Mouse (Mus musculus): ENCODE data around the gene Pabpn1l.
"Not testable (repeated sequence)": the region's sequence is repeated elsewhere in the genome, so short reads cannot be mapped to it uniquely, and the experiment has no call there.

Pabpn1l gene

GRCm38 (mm10) chr8:122646337-122646736, 23.8 kb upstream of the Pabpn1l start:
- DNase-seq: no peak

GRCm38 (mm10) chr8:122644175-122644954, 21.8 kb upstream of the Pabpn1l start:
- DNase-seq: no peak

DNA sequence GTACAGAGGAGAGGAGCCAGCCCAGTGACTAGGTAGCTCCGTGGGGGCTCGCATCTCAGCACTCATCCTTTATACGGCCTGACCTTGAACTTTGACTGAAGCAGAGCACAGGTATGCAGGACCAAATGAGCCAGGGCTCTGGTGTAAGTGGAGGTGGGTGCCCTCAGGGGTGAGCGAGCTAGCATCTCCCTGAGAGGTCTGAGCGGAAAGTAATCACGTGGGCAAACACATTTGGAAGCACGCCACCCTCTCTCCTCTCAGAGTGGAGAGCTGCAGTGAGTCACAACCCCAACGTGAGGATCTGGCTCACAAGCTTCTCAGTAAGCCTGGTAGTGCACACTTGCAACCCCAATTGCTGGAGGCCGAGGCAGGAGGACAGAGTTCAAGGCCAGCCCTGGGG, 19.5 kb upstream of the Pabpn1l start:
- no peak for DNase-seq

- DNase-seq: no peak
Measured at GRCm38 (mm10) chr8:122641406-122641805, 18.9 kb upstream of the Pabpn1l start.

DNA sequence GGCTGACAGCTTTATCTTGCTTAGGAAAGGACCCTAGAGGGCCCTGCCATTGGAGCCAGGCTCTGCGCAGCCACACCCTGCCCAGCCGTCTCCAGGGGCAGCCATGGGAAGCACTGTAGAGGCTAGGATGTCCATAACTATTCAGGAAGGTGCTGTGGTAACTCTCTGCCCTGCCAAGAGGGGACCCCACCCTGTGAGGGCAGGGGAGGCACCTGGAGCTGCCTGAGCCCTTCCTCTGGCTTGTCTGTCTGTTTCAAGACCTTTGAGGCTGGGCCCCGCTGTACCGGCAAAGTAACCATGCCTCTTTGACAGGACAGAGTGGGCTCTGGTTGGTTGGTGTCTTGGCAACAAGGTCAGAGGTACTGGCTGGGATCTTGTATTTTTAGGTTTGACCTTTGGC, 18.3 kb upstream of the Pabpn1l start:
- no peak for DNase-seq

DNA sequence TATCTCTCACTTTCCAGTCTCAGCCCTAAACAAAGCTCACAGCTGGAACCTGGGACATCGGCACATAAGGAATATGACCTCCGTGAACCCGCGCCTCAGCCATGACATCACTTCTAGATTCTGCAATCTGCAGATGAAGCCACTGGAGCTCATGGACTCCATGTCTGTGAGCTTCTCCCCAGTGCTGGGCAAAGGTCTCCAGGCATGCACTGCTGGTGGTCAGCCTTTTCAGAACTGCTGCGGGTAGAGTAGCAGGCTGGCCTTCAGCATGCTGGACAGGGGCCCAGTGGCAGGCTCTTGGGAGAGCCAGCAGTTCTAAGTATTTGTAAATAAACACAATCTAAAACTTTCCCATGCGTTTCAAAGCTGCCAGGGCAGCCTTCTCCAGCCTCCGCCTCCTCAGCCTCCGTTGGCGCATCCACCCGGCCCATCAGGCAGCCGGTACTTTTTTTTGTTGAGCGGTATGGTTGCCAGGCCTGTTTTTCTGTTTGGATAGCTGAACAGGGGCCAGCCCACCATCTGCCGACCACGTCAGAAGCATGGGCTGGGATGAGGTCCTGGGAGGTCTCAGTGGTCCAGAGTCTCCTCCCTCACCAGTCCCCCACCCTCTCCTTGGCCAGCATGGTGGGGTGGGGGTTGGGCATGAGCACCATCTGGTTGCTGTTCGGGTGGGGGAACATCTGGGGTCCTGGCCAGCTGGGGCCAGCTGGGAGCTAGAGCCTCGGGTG, 17.1 kb upstream of the Pabpn1l start:
- no peak for DNase-seq

DNA sequence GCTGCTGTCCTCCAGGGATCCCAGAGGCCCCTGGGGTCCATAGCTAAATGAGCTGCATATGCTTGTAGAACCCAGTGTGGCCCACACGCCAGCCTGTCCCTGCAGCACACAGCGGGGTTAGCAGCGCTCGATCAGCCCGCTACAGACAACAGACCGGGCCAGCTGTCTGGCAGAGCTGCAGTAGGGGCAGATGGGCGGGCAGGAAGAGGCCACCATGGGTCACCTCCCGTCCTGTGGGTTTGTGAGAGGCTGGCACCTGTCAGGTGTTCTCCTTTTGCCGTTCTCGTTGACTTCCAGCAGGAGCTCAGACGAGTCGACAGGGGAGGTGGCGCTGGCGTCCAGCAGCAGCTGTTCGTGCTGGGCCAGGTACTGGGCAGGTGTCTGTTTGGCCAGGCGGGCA, 16.1 kb upstream of the Pabpn1l start:
- no peak for DNase-seq

DNA sequence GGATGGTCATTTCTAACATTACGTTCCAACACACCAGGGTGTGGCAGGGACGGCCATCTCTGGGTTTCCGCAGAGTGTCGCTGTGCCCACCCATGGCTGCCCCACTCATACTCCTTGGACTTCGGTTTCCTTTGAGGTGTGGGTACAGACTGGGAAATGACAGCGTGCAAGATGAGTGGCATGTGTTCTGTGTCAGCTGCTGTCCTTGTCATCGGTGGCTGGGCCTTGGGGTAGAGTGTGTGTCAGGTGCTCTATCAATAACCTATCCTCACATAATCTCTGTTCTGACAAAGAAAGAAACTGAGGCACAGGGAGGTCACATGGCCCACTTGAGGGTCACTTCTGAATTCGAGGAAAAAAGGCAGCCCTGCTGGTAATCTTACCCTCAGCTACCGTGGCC, 14.7 kb upstream of the Pabpn1l start:
- no peak for DNase-seq

GRCm38 (mm10) chr8:122636803-122637175, 14.2 kb upstream of the Pabpn1l start:
- no peak for DNase-seq

DNA sequence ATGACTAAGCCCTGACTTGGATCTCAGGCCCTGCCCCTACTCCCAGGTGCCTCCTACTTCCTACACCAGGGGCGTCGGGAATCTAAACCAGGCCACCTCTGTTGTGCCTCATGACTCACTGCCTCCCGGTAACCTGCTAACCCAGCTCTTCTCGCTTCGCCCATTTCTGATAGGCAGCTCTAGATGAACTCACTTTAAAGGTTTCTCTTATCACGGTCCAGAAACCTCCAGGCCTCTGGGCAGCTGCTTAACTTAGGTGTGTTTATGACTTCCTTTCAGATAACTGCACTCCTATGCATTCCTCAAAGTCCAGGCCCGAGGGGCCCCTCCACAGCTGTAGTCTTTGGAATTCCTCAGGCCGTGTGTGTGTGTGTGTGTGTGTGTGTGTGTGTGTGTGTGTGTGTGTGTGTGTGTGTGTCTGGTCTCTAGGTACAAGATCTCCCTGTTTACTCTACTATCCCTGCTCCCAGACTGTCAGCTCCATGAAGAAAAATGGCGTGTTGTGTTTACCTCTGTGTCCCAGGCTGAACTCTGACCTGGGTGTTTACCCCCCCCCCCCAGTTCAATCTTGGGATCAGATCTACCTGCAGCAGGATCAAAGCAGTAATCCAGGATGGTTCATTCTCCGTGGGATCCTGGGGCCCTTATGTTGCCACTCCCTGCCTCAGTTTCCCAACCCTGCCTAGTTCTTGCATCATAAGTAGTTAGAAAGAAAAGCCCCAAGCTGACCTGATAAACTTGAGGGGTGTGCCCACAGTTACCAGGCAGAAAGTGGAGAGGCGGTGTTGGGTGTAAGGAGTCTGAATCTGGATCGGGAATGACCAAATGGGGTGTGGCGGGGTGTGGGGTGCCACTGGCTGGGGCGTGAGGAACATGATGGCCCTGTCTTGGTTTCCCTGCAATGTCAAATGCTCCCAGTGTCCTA, 13.6 kb upstream of the Pabpn1l start:
- no peak for DNase-seq

DNA sequence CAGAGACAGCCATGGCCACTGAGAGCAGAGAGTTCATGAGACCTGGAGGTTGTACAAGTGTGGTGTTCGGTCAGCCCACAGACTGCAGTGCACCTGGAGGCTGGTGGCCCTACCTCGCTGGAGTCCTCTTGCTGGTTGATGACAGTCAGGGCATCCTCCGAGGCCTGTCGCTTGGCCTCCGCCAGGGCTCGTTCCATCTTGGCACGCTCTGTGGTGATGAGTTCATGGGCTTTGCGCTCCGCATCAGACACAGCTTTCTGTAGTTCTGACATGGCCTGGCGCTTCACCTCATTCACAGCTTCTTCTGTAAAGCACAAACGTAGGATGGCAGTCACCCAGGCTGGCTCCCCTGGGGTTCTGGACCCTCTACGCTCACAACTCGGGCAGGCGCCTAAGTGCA, 10.7 kb upstream of the Pabpn1l start:
- no peak for DNase-seq

- DNase-seq: not testable (repeated sequence)
Measured at GRCm38 (mm10) chr8:122632134-122632533, 9.6 kb upstream of the Pabpn1l start.

DNA sequence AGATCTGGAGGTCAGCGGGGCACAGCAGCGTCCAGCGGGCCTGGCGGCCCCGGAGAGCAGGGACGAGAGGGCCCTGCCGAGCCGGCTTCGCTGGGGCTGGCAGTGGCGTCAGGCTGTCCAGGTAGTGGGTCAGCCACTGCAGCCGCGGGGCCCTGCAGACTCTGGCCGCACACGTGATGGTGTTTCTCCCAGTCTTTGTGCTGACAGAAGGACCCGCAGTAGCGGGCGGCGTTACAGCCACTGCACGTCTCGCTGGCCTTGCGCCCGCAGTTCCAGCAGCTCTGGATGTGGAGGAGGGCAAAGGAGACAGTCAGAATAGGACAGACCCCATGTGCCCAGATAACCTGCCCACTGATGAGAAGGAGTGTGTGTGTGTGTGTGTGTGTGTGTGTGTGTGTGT, 8.2 kb upstream of the Pabpn1l start:
- no peak for DNase-seq

GRCm38 (mm10) chr8:122629388-122629787, 6.8 kb upstream of the Pabpn1l start:
- no peak for DNase-seq

DNA sequence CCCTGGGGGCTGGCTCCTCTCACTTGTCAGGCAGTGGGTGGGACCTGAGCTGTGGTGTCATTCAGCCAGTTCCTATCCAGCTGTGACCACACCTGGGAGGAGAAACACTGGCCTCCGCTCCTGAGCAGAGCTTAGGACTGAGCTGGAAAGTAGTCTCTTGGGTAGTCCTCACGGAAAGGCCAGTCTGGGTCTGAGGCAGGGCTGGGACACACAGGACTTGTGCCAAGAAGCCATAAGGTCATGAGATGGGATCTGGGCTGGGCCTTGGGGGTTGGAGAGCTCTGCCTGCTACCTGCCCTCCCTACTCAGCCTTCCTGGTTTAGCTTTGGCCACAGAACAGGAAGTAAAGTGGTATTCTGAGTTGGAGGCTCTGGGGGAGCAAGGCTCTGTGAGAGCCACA, 4.4 kb upstream of the Pabpn1l start:
- DNase-seq: no peak

DNA sequence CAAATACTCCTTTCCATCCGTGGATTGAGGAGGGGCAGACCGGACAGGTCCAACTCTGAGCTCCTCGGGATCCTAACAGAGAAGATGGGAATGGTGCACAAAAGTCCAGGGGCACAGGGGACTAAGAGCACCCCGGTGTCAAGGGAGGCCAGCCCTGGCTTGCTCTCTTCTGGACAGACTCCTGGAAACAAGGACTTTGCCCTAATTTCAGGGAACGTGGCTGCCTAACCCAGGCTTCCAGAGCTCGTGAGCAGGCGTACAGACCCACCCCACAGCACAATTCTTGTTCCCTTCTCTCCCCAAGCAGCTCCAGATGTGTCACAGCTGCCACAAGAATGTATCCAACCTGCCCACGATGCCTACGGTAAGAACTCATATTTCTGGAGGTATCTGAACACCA, 3.3 kb upstream of the Pabpn1l start:
- DNase-seq: no peak

DNA sequence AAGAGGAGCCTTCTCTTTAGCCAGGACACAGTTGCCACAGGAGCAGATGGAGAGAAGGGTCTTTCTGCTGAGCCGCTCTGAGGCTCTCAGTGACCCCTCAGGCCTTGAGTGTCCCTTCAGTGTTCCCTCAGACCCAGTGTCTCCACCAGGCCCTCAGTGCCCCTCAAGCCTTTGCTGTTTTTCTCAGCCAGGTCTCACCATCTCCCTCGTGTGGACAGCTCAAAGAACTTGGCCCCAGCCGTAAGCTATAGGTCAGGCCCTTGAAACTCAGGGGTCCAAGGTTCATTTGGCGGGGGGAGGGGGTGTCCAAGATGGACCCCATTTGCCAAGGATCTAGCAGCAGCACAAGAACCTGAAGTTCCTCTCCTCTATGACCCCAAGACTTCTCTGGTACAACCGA, 2.1 kb upstream of the Pabpn1l start:
- no peak for DNase-seq

DNA sequence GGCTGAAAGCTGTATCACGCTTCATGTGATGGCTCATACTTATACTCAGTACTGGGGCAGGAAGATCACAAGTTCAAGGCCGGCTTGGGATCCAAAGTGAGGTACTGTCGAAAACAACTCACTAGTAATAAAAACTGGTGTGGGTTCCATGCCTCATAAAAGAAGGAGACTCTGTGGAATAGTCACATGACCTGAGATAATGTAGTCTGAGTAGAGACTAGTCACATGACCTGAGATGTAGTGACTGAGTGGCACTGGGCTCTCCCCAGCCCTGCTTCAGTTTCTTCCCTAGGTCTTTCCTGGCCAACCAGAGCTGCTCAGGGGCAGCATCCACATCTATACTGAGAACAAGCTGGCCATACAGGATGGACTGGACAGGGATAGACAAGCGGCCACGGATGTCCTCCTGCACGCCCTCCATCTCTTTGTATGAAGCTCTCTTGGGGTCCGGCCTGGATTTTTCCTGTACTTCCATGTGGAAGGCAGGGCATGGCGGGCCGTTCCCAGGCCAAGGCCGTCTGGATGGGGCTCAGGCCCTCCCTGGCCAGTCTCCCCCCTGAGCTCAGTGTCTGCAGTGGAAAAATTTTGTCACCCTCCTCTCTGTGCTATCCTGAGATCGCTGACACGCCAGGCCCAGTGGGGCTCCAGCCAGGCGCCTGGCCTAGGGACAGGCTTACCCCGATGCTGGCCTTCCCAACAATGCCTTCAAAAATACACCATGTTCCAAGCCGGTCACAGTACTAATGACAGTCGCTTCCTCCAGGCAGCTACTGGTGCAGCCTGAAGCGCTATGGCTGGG, 1.5 kb upstream of the Pabpn1l start:
- DNase-seq: no peak

GRCm38 (mm10) chr8:122620446-122620845, 2.1 kb downstream of the Pabpn1l start:
- no peak for DNase-seq

- DNase-seq: no peak
Measured at GRCm38 (mm10) chr8:122618660-122619378, 3.7 kb downstream of the Pabpn1l start.

DNA sequence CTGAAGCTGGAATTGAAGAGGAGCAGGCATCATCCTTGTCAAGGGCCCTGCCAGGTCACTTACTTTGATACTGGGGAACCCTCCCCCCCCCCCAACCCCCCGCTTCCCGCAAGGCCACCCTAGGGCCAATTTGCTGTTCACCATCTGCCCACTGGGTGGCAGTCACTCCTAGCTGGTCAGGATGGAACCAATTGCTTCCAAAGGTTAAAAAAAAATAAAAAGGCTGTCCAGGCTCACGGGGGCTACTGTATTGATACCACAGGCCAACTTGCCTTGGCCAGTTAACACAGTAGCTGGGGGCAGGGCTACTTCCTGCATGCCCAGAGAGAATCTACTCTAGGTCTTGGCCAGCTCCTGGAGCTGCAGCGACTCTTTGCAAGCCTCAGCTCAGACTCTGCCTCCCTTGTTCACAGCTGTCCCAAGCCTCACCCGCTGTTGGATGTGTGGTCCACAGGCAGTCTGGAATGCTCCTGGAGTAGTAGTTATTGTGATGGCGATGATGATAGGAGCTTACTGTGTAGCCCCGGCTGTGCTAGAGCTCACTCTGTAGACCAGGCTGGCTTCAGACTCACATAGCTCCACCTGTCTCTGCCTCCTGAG, 4.5 kb downstream of the Pabpn1l start:
- peak; percentile 26 to 57 for DNase-seq

Measured in thymus, adult 18-20 months (tissue).